Mouse (Mus musculus) E14TG2a.4 (cell line): ENCODE measurements around the gene Tm9sf1.

ENCODE experiments used
- CTCF ChIP-seq: conservative IDR thresholded peaks from 2 replicates; pipeline ENCODE4 v1.5.1; 2014; ENCODE audit warnings: low read length
- NANOG ChIP-seq: IDR thresholded peaks from 2 replicates; pipeline ENCODE4 v1.6.1; 2014; ENCODE audit warnings: borderline replicate concordance, low read length, mixed read lengths

DNA sequence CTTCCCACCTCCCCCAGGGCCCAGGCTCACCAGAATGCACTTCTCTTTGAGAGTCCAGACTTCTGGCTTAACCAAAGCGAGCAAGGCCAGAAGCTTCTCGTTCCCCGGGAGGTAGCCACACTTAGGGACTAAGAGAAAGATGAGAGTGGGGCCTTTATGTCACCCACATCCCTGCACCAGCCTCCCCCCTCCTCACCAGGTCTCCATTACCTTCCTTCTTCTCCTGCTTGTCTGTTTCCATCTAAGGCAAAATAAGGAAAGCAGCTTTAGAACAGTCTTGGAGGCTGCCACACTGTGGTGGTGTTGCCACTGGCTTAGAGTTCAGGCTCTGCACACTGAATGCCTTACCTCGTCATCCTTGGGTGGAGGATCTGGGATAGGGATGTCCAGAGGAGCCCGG is 54.3 kb downstream of the Tm9sf1 start:
- TF ChIP-seq CTCF (no peak), NANOG (no peak)
